Mouse (Mus musculus) erythroblast, embryonic 14.5 days (primary cell): ENCODE results near the gene Tgfb3.

Source experiments
- GATA1 ChIP-seq: IDR thresholded peaks from 2 replicates; pipeline ENCODE4 v1.6.1; 2012; ENCODE audit warnings: low read length, inconsistent platforms, mixed read lengths
- TAL1 ChIP-seq: IDR thresholded peaks from 3 replicates; pipeline ENCODE4 v1.6.1; 2012; ENCODE audit warnings: low read length, inconsistent platforms, mixed read lengths

DNA sequence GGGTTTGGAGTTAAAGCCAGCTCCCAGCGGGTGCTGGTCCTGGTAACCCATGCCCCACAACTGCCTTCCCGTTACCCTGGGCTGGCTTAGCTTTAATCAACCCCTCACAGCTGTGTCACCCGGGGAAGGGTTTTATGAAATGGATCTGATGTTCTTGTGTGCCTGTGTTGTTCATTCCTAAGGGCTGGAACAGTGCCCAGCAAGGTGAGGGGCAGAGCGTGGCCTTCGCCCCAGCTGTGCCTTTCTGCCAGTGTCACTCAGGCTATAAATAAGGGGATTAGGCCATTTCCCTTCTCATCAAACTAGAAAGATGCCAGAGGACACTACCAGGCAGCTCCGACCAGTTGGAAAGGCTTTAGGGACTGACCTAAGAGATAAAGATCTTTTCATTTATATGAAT lies 29.0 kb downstream of the Tgfb3 start:
- TF ChIP-seq TAL1 (no peak), GATA1 (no peak)
